Mouse (Mus musculus) intestine, embryonic 15.5 days (tissue): ENCODE measurements around the gene Taf3. TPM values are rescaled to one million over a fixed set of nuclear protein-coding genes. Genes with fewer than 3 reads are reported as not detected.

Source experiments
- ATAC-seq: fragments of 200-750 bp; cut with Nextera tagmentation; 2 replicates; pipeline ENCODE4 v1.8.0; 2017; ENCODE audit warnings: moderate TSS enrichment, moderate library complexity
- H3K27ac ChIP-seq: fragments of 300-500 bp; sonication (generic); 2 replicates; pipeline ENCODE4 v1.5.1; 2015; ENCODE audit warnings: mild to moderate bottlenecking, inconsistent platforms
- H3K27me3 ChIP-seq: fragments of 300-500 bp; sonication (generic); replicated peaks from 2 replicates; pipeline ENCODE4 v1.6.1; 2015; ENCODE audit warnings: inconsistent platforms
- H3K36me3 ChIP-seq: fragments of 300-500 bp; sonication (generic); 2 replicates; pipeline ENCODE4 v1.6.1; 2015; ENCODE audit warnings: inconsistent platforms
- H3K4me1 ChIP-seq: fragments of 300-500 bp; sonication (generic); replicated peaks from 2 replicates; pipeline ENCODE4 v1.6.1; 2015; ENCODE audit warnings: inconsistent platforms
- H3K4me2 ChIP-seq: fragments of 300-500 bp; sonication (generic); replicated peaks from 2 replicates; pipeline ENCODE4 v1.6.1; 2015; ENCODE audit warnings: mild to moderate bottlenecking, inconsistent platforms
- H3K4me3 ChIP-seq: fragments of 300-500 bp; sonication (generic); replicated peaks from 2 replicates; pipeline ENCODE4 v1.5.1; 2015; ENCODE audit warnings: inconsistent platforms
- H3K9ac ChIP-seq: fragments of 300-500 bp; sonication (generic); 2 replicates; pipeline ENCODE4 v1.6.1; 2015; ENCODE audit warnings: inconsistent platforms
- H3K9me3 ChIP-seq: fragments of 300-500 bp; sonication (generic); 2 replicates; pipeline ENCODE4 v1.6.1; 2016; ENCODE audit warnings: inconsistent platforms
- WGBS: fragments of 180-500 bp; shearing (Covaris S2); methylation state at CpG from one replicate; pipeline ENCODE4 v1.1.7; 2015; 5-methylcytosine and 5-hydroxymethylcytosine counted together
- polyA plus RNA-seq: library from polyadenylated mRNA; unstranded; fragments of >200 nt; fragmentation: Nextera tagmentation; extraction: Ambion mirVana; gene quantifications from 2 replicates; pipeline ENCODE4 v1.2.1, GENCODE M21; 2015

Gene Taf3
- polyA plus RNA-seq, 1 experiment from 2014 or later: 11.1 TPM

- H3K4me3 ChIP-seq: no peak overlapping the region
- H3K27me3 ChIP-seq: no peaks in the 10 kb centered on the region
- no peak overlapping the region for H3K27ac ChIP-seq
- no peaks in the 10 kb centered on the region for H3K9me3 ChIP-seq
- no peak overlapping the region for H3K4me2 ChIP-seq
- H3K36me3 ChIP-seq: peaks cover 16% of the 10 kb centered on the region
- ATAC-seq: no peak
- WGBS: 96% methylated on average over 1 of the region's 1 CpGs
- H3K4me1 ChIP-seq: peaks cover 3% of the 10 kb centered on the region
- H3K9ac ChIP-seq: no peak overlapping the region
Measured at GRCm38 (mm10) chr2:10051996-10052395, 3.6 kb upstream of the Taf3 start.

DNA sequence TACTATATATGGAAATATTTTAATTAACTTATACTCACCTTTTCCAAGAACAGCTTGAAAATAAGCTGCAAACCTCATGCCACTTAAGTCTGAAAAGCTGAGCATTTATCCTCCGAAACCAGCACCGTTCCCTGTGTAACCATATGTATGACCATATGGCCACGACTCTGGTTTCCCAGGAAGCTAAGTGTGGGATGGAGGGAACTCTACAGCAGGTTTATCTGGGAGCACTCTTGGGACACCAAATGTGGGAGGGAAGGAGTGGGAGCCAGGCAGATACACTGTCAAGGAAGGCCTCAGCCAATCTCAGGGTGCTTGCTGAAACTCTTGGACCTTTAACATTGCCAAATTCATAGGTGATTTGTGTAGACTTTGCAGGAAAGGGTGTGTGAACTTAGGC lies 2.5 kb upstream of the Taf3 start:
- H3K27me3 ChIP-seq: no peaks in the 10 kb centered on the region
- no peak overlapping the region for H3K27ac ChIP-seq
- no peak overlapping the region for H3K9ac ChIP-seq
- peaks cover 9% of the 10 kb centered on the region for H3K36me3 ChIP-seq
- H3K4me2 ChIP-seq: no peak overlapping the region
- no peak overlapping the region for H3K4me3 ChIP-seq
- 91% methylated on average over 3 of the region's 3 CpGs for WGBS
- no peaks in the 10 kb centered on the region for H3K9me3 ChIP-seq
- H3K4me1 ChIP-seq: peaks cover 3% of the 10 kb centered on the region
- ATAC-seq: no peak

DNA sequence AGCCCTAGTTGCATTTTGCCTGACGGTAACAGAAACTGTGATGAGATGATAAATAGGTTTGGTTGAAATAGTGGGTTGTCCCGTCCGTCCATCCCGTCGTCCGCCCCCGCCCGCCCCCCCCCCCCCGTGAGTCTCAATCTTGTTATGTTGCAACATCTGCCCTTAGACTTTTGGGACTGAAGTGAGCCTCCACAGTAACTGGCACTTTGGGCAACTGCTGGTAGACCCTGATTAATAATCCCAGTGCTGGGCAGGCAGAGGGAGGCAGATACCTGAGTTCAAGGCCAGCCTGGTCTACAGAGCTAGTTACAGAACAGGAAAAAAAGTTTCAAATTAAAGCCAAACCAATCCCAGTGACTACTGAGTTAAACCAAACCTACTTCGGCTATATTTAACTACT lies 1.1 kb upstream of the Taf3 start:
- H3K36me3 ChIP-seq: no peaks in the 10 kb centered on the region
- ATAC-seq: no peak
- WGBS: 13% methylated on average over 10 of the region's 10 CpGs
- no peaks in the 10 kb centered on the region for H3K9me3 ChIP-seq
- H3K4me1 ChIP-seq: peaks cover 3% of the 10 kb centered on the region
- peak overlapping the region; percentile 59 for H3K4me2 ChIP-seq
- H3K27ac ChIP-seq: no peak overlapping the region
- H3K4me3 ChIP-seq: peak overlapping the region; percentile 86
- H3K9ac ChIP-seq: no peak overlapping the region
- no peaks in the 10 kb centered on the region for H3K27me3 ChIP-seq

DNA sequence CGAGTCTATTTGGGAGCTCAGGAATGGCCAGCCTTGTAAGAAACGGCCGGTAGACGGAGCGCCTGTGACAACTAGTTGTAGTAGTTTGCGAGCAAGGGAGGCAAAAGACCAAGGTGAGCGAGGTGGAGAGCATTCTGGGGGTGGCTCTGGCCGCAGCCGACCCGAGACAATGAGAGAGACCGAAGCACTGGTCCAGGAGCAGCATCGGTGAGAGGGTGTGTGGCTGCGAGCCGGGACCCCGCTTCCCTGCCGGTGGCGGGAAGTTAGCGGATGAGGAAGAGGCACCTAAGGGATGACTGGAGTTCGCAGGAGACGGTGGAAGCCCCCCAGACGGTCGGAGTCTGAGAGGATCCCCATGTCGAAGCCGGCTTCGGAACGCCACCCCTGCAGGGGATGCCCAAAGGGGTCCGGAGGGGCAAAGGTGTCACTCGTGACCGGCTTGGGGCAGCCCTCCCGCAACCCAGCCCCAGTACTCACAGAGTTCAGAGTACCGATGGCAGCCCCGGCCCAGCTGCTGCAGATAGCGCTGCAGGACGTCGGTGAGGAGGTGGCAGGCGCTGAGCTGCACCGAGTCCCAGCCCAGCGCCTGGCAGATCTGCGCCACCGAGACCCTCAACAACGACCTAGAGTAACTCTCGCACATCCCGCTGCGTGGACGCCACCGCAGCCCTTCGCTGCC lies 499 bp downstream of the Taf3 start:
- H3K9ac ChIP-seq: peak overlapping the region; percentile 80
- H3K27me3 ChIP-seq: no peaks in the 10 kb centered on the region
- WGBS: under 1% methylated on average over 47 of the region's 47 CpGs
- no peaks in the 10 kb centered on the region for H3K9me3 ChIP-seq
- H3K27ac ChIP-seq: 0 out of 2 replicates have a peak overlapping the region, but pooled peaks have one; percentile 40
- peak; percentile 74 for ATAC-seq
- peak overlapping the region; percentile 86 for H3K4me3 ChIP-seq
- peak overlapping the region; percentile 84 for H3K4me2 ChIP-seq
- peaks cover 3% of the 10 kb centered on the region for H3K4me1 ChIP-seq
- H3K36me3 ChIP-seq: no peaks in the 10 kb centered on the region

DNA sequence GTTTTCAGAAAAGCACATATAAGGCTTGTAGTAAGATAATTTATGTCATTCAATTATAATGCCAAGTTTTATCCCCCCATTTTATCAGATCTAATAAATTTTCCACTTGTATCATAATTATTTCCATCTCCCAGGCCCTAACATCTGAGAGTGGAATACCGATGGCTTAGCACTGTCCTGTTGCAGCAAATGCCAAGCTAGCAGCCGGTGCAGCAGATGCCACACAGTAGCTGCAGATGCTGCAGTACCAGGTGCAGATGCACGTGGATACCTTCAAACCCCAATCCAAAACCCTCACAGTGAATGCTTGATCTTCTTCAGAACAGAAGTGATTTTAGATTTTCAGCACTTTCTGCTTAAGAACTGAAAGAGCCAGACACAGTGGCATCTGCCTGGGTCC lies 13.4 kb downstream of the Taf3 start:
- no peak overlapping the region for H3K27ac ChIP-seq
- H3K9ac ChIP-seq: no peak overlapping the region
- ATAC-seq: no peak
- 0 out of 2 replicates have a peak, but pooled peaks cover 2% of the 10 kb centered on the region for H3K36me3 ChIP-seq
- no peak overlapping the region for H3K4me3 ChIP-seq
- no peaks in the 10 kb centered on the region for H3K4me1 ChIP-seq
- 87% methylated on average over 3 of the region's 3 CpGs for WGBS
- H3K9me3 ChIP-seq: no peaks in the 10 kb centered on the region
- H3K4me2 ChIP-seq: no peak overlapping the region
- no peaks in the 10 kb centered on the region for H3K27me3 ChIP-seq

DNA sequence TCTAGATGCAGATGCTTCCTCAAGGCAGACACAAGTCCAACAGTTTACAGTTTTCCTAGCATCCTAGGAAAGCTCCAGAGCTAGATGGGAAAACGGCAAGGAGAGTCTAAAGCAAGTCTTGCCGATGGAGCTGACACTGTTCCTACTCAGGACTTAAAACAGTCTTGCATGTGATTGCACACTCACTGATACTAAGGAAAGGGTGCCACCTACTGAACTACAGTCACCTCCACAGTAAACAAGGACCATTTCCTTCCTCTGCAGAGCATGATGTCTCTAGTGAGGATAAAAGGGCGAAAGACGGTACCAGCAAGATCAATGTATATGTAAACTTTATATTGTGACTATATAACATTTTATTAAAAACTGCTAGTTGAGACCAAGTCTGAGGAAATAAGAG lies 14.7 kb downstream of the Taf3 start:
- Histone ChIP-seq H3K9me3 (no peaks in the 10 kb centered on the region), H3K9ac (no peak overlapping the region), H3K4me2 (no peak overlapping the region), H3K27me3 (no peaks in the 10 kb centered on the region), H3K36me3 (no peaks in the 10 kb centered on the region), H3K4me3 (no peak overlapping the region), H3K27ac (no peak overlapping the region), H3K4me1 (no peaks in the 10 kb centered on the region)
- ATAC-seq: no peak
- 63% methylated on average over 4 of the region's 4 CpGs for WGBS

DNA sequence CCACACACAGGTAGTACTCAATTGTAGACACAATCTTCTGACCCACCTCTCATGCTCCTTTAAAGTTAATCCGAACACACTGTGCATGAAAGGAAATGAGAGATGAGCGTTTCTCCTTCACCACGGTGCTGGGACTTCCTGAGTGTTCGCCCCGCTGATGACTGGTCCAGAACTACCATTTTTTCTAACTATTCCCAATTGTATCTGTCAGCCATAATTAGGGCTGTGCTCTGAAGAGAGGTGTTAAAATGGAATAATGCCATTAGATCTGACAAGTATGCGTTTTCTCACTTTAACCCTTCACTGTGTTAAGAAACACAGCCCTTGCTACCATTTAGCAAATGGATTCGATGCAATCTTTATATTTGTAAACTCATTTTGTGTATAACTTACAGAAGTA lies 18.6 kb downstream of the Taf3 start:
- 77% methylated on average over 7 of the region's 7 CpGs for WGBS
- no peaks in the 10 kb centered on the region for H3K27me3 ChIP-seq
- no peak for ATAC-seq

DNA sequence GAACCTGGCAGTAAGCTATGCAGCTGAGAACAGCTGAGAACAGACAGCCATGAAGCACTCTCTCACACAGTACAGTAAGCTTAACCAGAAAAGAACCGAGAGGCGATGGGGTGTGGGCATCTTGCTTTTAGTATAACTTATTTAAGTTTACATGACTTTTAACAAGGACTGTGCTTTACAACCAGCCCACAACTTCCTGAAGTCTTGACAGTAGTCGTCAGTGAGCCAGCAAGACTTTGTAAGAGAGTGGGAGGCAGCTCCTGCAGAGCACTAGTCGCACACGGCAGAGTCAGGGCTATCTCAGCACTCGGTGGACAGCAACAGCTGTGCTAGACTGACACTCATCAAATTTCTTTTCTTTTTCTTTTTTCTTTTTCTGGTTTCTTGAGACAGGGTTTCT lies 24.1 kb downstream of the Taf3 start:
- Histone ChIP-seq H3K9ac (no peak overlapping the region), H3K9me3 (no peaks in the 10 kb centered on the region), H3K27me3 (no peaks in the 10 kb centered on the region), H3K4me2 (no peak overlapping the region), H3K27ac (no peak overlapping the region), H3K36me3 (no peaks in the 10 kb centered on the region), H3K4me3 (no peak overlapping the region), H3K4me1 (no peaks in the 10 kb centered on the region)
- 82% methylated on average over 6 of the region's 6 CpGs for WGBS
- ATAC-seq: no peak

More for the DNA sequence above, 18.6 kb downstream of the Taf3 start:
- H3K9ac ChIP-seq: no peak overlapping the region
- H3K4me3 ChIP-seq: no peak overlapping the region
- no peaks in the 10 kb centered on the region for H3K36me3 ChIP-seq
- H3K4me2 ChIP-seq: no peak overlapping the region
- no peak overlapping the region for H3K27ac ChIP-seq
- no peaks in the 10 kb centered on the region for H3K4me1 ChIP-seq
- H3K9me3 ChIP-seq: no peaks in the 10 kb centered on the region

- ATAC-seq: no peak
- Histone ChIP-seq H3K27ac (no peak overlapping the region), H3K36me3 (no peaks in the 10 kb centered on the region), H3K4me2 (no peak overlapping the region), H3K4me3 (no peak overlapping the region), H3K4me1 (no peaks in the 10 kb centered on the region), H3K27me3 (no peaks in the 10 kb centered on the region), H3K9ac (no peak overlapping the region), H3K9me3 (no peaks in the 10 kb centered on the region)
- WGBS: 89% methylated on average over 11 of the region's 11 CpGs
Measured at GRCm38 (mm10) chr2:10021296-10021695, 27.1 kb downstream of the Taf3 start.

GRCm38 (mm10) chr2:10014951-10015635 lies 33.3 kb downstream of the Taf3 start:
- Histone ChIP-seq H3K27ac (no peak overlapping the region), H3K27me3 (no peaks in the 10 kb centered on the region), H3K4me1 (no peaks in the 10 kb centered on the region), H3K36me3 (no peaks in the 10 kb centered on the region), H3K9me3 (no peaks in the 10 kb centered on the region), H3K4me2 (no peak overlapping the region), H3K4me3 (no peak overlapping the region), H3K9ac (no peak overlapping the region)
- 78% methylated on average over 10 of the region's 10 CpGs for WGBS
- ATAC-seq: no peak

- WGBS: 37% methylated on average over 7 of the region's 7 CpGs
- ATAC-seq: peak; percentile 68; the same call in 1 of the 2 replicates
- Histone ChIP-seq H3K27me3 (no peaks in the 10 kb centered on the region), H3K4me1 (no peaks in the 10 kb centered on the region), H3K4me2 (no peak overlapping the region), H3K4me3 (no peak overlapping the region), H3K9ac (no peak overlapping the region), H3K36me3 (no peaks in the 10 kb centered on the region), H3K9me3 (no peaks in the 10 kb centered on the region), H3K27ac (no peak overlapping the region)
Measured at GRCm38 (mm10) chr2:10010263-10010909, 38.0 kb downstream of the Taf3 start.

DNA sequence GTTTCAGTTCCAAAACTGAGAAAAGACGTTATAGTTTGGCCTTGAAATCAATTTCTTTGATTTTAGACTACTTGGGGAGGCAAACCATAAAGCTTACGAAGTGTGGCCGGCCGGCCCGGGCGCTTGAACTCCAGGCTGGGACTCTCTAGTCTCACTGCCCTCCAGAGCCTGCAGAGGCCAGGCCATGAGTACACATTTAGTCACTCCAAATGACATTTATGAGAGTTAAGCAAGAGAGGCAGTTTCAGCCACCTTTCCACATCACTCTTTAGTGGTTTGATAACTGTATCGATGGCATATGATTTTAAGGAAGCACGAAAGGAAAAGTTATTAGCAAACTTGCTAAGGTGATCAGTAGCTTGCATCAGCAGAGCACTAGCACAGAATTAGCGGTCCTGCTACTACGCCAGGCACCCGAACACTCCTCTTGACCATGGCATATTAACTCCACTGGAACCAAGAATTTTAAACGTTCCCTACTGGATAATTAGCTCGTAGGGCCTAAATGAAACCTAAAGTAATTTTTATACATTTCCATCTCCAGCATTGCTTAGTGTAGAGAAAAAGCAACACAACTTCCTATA lies 38.6 kb downstream of the Taf3 start:
- Histone ChIP-seq H3K4me2 (no peak overlapping the region), H3K4me1 (no peaks in the 10 kb centered on the region), H3K36me3 (no peaks in the 10 kb centered on the region), H3K9ac (no peak overlapping the region), H3K27me3 (no peaks in the 10 kb centered on the region), H3K27ac (no peak overlapping the region), H3K9me3 (no peaks in the 10 kb centered on the region), H3K4me3 (no peak overlapping the region)
- ATAC-seq: no peak
- WGBS: 83% methylated on average over 13 of the region's 13 CpGs
